Mouse (Mus musculus) kidney, embryonic 16.5 days (tissue): ENCODE data around the gene Fbl. TPM values are rescaled to one million over a fixed set of nuclear protein-coding genes. Genes with fewer than 3 reads are reported as not detected.
"Not testable (repeated sequence)": the region's sequence is repeated elsewhere in the genome, so short reads cannot be mapped to it uniquely, and the experiment has no call there.

Experiments
- ATAC-seq: fragments of 200-750 bp; cut with Nextera tagmentation; 2 replicates; pipeline ENCODE4 v1.8.0; 2017; ENCODE audit warnings: moderate TSS enrichment; ENCODE audit not compliant: low FRiP score, low TSS enrichment
- H3K27ac ChIP-seq: fragments of 300-500 bp; sonication (generic); 2 replicates; pipeline ENCODE4 v1.5.1; 2014; ENCODE audit warnings: low read length
- H3K27me3 ChIP-seq: fragments of 300-500 bp; sonication (generic); 2 replicates; pipeline ENCODE4 v1.6.1; 2014; ENCODE audit warnings: low read length, control low read depth, mixed read lengths; ENCODE audit not compliant: insufficient read depth
- H3K36me3 ChIP-seq: fragments of 300-500 bp; sonication (generic); 2 replicates; pipeline ENCODE4 v1.6.1; 2014; ENCODE audit warnings: low read length, control low read depth, mixed read lengths; ENCODE audit not compliant: insufficient read depth
- H3K4me1 ChIP-seq: fragments of 300-500 bp; sonication (generic); 2 replicates; pipeline ENCODE4 v1.6.1; 2014; ENCODE audit warnings: low read length, control low read depth, mixed read lengths; ENCODE audit not compliant: insufficient read depth
- H3K4me2 ChIP-seq: fragments of 300-500 bp; sonication (generic); replicated peaks from 2 replicates; pipeline ENCODE4 v1.6.1; 2014; ENCODE audit warnings: low read depth, low read length
- H3K4me3 ChIP-seq: fragments of 300-500 bp; sonication (generic); 2 replicates; pipeline ENCODE4 v1.5.1; 2014; ENCODE audit warnings: mild to moderate bottlenecking, low read length
- H3K9ac ChIP-seq: fragments of 300-500 bp; sonication (generic); replicated peaks from 2 replicates; pipeline ENCODE4 v1.6.1; 2014; ENCODE audit warnings: low read length
- H3K9me3 ChIP-seq: fragments of 300-500 bp; sonication (generic); 2 replicates; pipeline ENCODE4 v1.6.1; 2016; ENCODE audit warnings: low read length, control low read depth
- WGBS: fragments of 180-500 bp; shearing (Covaris S2); extraction: QIAGEN DNeasy Blood & Tissue Kit; methylation state at CpG from one replicate; pipeline ENCODE4 v1.1.7; 2014; 5-methylcytosine and 5-hydroxymethylcytosine counted together
- polyA plus RNA-seq: library from polyadenylated mRNA; unstranded; fragments of >200 nt; fragmentation: Nextera tagmentation; extraction: Ambion mirVana; gene quantifications from 2 replicates; pipeline ENCODE4 v1.2.1, GENCODE M21; 2015

Gene Fbl
- polyA plus RNA-seq, 1 experiment from 2014 or later, result 108 TPM

GRCm38 (mm10) chr7:28208396-28208987 lies 39.0 kb downstream of the Fbl start:
- 37% methylated on average over 12 of the region's 12 CpGs for WGBS
- H3K9ac ChIP-seq, result peak overlapping the region; percentile 46

GRCm38 (mm10) chr7:28208988-28209508 lies 39.5 kb downstream of the Fbl start:
- peak overlapping the region; percentile 33 for H3K4me3 ChIP-seq
- no peaks in the 10 kb centered on the region for H3K36me3 ChIP-seq
- 54% methylated on average over 19 of the region's 19 CpGs for WGBS
- peak; percentile 83; the same call in 1 of the 2 replicates for ATAC-seq
- H3K9me3 ChIP-seq, result no peaks in the 10 kb centered on the region
- 0 out of 2 replicates have a peak overlapping the region, but pooled peaks have one; percentile 38 for H3K27ac ChIP-seq
- peak overlapping the region; percentile 46 for H3K9ac ChIP-seq
- H3K4me1 ChIP-seq, result no peaks in the 10 kb centered on the region
- H3K27me3 ChIP-seq, result no peaks in the 10 kb centered on the region
- H3K4me2 ChIP-seq, result peak overlapping the region; percentile 53

More at GRCm38 (mm10) chr7:28208396-28208987, 39.0 kb downstream of the Fbl start:
- no peak overlapping the region for H3K27ac ChIP-seq
- peak overlapping the region; percentile 33 for H3K4me3 ChIP-seq
- H3K36me3 ChIP-seq, result no peaks in the 10 kb centered on the region
- H3K4me2 ChIP-seq, result peak overlapping the region; percentile 53
- H3K4me1 ChIP-seq, result no peaks in the 10 kb centered on the region
- H3K9me3 ChIP-seq, result no peaks in the 10 kb centered on the region
- H3K27me3 ChIP-seq, result no peaks in the 10 kb centered on the region
- no peak for ATAC-seq

GRCm38 (mm10) chr7:28210731-28211130 lies 41.2 kb downstream of the Fbl start:
- Histone ChIP-seq H3K27ac (no peak overlapping the region), H3K4me2 (no peak overlapping the region), H3K27me3 (no peaks in the 10 kb centered on the region), H3K9me3 (no peaks in the 10 kb centered on the region), H3K9ac (no peak overlapping the region), H3K36me3 (no peaks in the 10 kb centered on the region), H3K4me3 (no peak overlapping the region), H3K4me1 (no peaks in the 10 kb centered on the region)
- no peak for ATAC-seq
- 47% methylated on average over 5 of the region's 5 CpGs for whole genome bisulfite sequencing

- ATAC-seq, result no peak
These were observed 44.6 kb downstream of the Fbl start for GRCm38 (mm10) chr7:28214142-28214541.

GRCm38 (mm10) chr7:28215950-28216349 lies 46.4 kb downstream of the Fbl start:
- not testable (repeated sequence) for ATAC-seq, H3K9ac ChIP-seq, H3K4me2 ChIP-seq, H3K36me3 ChIP-seq, H3K27ac ChIP-seq, H3K27me3 ChIP-seq, H3K4me1 ChIP-seq, H3K9me3 ChIP-seq, H3K4me3 ChIP-seq
- 93% methylated on average over 2 of the region's 2 CpGs for WGBS

More at GRCm38 (mm10) chr7:28214142-28214541, 44.6 kb downstream of the Fbl start:
- Histone ChIP-seq H3K4me2 (no peak overlapping the region), H3K4me3 (no peak overlapping the region), H3K9ac (no peak overlapping the region), H3K36me3 (no peaks in the 10 kb centered on the region), H3K9me3 (no peaks in the 10 kb centered on the region), H3K4me1 (no peaks in the 10 kb centered on the region), H3K27me3 (no peaks in the 10 kb centered on the region), H3K27ac (no peak overlapping the region)
- 23% methylated on average over 10 of the region's 10 CpGs for WGBS

- not testable (repeated sequence) for H3K9me3 ChIP-seq, H3K36me3 ChIP-seq, H3K4me2 ChIP-seq, H3K27me3 ChIP-seq, H3K9ac ChIP-seq, H3K4me1 ChIP-seq, H3K27ac ChIP-seq, H3K4me3 ChIP-seq, ATAC-seq
- WGBS, result 55% methylated on average over 6 of the region's 13 CpGs
These were observed 48.3 kb downstream of the Fbl start for GRCm38 (mm10) chr7:28217811-28218210.

- not testable (repeated sequence) for H3K27me3 ChIP-seq, H3K9ac ChIP-seq, H3K4me2 ChIP-seq, H3K4me1 ChIP-seq, H3K9me3 ChIP-seq, H3K36me3 ChIP-seq, H3K4me3 ChIP-seq, H3K27ac ChIP-seq, ATAC-seq
- 91% methylated on average over 20 of the region's 20 CpGs for WGBS
These were observed 49.6 kb downstream of the Fbl start for GRCm38 (mm10) chr7:28218951-28219740.

- ATAC-seq, H3K27ac ChIP-seq, H3K4me1 ChIP-seq, H3K27me3 ChIP-seq, H3K4me2 ChIP-seq, H3K9ac ChIP-seq, H3K9me3 ChIP-seq, H3K36me3 ChIP-seq, H3K4me3 ChIP-seq: not testable (repeated sequence)
- WGBS, result 77% methylated on average over 4 of the region's 4 CpGs
These were observed 57.3 kb downstream of the Fbl start for GRCm38 (mm10) chr7:28226836-28227235.

GRCm38 (mm10) chr7:28227421-28227820 lies 57.9 kb downstream of the Fbl start:
- not testable (repeated sequence) for H3K9me3 ChIP-seq, H3K36me3 ChIP-seq, ATAC-seq, H3K9ac ChIP-seq, H3K4me1 ChIP-seq, H3K27me3 ChIP-seq, H3K4me2 ChIP-seq, H3K27ac ChIP-seq, H3K4me3 ChIP-seq
- WGBS, result 91% methylated on average over 4 of the region's 4 CpGs
